Mouse (Mus musculus) CD4-positive helper T cell, adult 2 months (primary cell): ENCODE measurements around the gene Pgam5.

Experiments used
- DNase-seq: peaks from one replicate; pipeline ENCODE4 v3.0.0-alpha.2; 2012; ENCODE audit warnings: low read depth, missing footprints, low spot score

The Pgam5 gene

GRCm38 (mm10) chr5:110269141-110270101, at the start of gene Pgam5:
TSS of gene Pgam5 (minus strand) at chr5:110269913.
- DNase-seq, result peak; percentile 94

DNA sequence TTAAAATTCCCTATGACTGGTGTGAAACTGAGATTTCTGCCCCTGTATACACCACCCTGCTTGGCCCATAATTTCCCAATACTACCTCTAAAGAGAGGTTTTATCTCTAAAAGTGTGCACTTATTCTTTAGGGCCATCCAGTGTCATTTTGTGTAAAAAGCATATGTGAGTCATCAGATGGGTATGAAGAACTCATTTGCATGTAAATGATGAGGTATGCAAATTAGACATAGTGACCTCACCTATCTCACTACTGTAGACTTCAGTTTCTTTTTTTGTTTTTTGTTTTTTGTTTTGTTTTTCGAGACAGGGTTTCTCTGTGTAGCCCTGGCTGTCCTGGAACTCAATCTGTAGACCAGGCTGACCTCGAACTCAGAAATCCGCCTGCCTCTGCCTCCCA, 43.4 kb upstream of the Pgam5 start:
- DNase-seq, result no peak

DNA sequence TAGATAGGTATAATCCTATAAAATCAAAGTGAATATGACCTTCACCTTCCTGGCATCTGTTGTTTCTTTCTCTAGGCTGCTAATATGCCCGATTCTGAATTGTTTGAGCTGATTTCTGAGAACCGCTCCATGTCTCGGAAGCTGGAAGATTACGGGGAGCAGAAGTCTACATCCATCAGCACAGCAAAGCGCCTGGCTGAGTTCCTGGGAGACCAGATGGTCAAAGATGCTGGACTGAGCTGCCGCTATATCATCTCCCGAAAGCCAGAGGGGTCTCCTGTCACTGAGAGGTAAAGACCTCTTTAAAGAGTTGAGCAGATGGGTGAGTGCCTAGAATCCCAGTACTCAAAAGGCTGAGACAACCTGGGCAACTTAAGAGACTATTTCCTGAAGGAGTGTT, 39.1 kb upstream of the Pgam5 start:
- DNase-seq, result no peak

GRCm38 (mm10) chr5:110300591-110300990, 30.9 kb upstream of the Pgam5 start:
- DNase-seq, result no peak

DNA sequence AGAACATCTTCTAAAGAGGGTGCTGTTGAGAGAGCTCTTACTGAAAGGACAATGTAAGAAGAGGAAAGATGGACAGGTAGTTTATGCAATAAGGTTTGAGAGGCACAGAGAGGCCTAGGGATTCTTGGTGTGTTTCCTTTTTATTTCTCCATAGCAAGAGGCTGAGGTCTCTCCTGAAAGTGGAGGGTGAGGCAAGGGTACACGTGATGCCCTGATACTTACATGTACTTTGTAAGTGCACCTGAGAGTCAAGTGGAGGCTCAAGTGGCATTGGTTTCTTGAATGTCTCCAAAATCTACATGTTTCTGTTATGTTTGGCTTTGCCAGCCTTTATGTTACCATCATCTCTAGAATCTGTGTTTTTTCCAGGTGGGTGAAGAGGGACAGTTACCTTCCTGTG, 26.9 kb upstream of the Pgam5 start:
- no peak for DNase-seq

GRCm38 (mm10) chr5:110291649-110292048, 21.9 kb upstream of the Pgam5 start:
- DNase-seq, result no peak

DNA sequence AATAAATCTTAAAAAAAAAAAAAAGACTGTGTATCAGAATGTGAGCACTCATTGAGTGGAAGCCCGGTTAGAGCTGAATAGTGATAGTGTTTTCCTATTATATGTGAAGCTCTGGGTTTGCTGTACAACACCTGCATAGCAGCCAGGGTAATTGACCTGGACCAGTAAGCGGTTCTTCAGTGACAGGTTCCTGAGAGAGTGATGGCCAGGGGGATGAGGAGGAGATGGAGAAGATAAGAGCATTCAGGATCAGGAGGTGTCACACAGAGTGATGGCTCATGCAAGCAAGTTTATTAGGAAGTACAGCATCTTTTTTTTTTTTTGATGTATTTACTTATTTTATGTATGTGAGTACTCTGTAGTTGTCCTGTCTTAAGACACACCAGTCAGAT, 17.4 kb upstream of the Pgam5 start:
- DNase-seq, result no peak

DNA sequence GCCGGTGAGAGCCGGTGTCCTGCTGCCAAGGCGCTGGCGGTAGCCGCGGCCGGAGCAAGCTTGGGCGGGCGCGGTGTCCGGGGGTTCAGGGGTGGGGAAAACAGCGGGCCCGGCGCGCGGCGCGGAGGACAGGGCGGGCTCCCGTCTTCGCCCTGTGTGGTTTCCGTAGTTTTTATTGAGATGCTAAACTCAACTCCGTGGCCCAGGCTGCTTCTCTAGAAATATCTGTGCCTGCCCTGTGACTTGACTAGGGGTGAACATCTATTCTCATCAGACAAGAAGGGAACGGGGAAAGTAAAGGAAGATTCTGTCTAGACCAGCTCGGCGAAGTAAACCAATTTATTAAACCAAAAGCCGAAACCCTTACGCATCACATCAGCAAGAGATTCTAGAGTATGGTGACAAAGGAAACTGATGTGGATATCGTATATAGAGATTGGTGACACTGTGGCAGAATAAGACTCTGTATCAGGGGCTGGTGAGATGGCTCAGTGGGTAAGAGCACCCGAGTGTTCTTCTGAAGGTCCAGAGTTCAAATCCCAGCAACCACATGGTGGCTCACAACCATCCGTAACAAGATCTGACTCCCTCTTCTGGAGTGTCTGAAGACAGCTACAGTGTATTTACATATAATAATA, 16.9 kb upstream of the Pgam5 start:
- no peak for DNase-seq

GRCm38 (mm10) chr5:110285770-110286445, 16.2 kb upstream of the Pgam5 start, which contains the start of the genes Pxmp2 and Pole:
TSS of gene Pxmp2 (minus strand) at chr5:110286186.
TSS of gene Pole (plus strand) at chr5:110286306.
- peak; percentile 87 for DNase-seq

DNA sequence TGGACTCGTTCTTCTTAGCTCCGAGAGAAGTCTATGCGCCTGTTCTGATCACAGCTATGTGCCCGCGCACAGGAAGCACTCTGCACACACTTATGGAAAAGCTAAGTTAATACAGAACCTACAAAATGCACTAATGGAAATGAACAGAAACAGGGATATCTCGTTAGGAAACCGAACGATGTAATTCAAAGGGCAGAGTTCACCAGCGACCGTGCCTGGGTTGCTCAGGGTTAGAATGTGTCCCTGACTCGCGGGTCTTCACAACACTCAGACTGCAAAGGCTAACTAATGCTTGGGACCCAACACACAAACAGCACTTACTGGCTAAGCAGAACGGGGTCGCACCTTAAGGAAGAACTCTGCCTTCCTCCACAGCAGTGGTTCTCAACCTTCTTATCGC, 15.4 kb upstream of the Pgam5 start:
- peak; percentile 26 for DNase-seq

- peak; percentile 82 for DNase-seq
These were observed 14.8 kb upstream of the Pgam5 start for GRCm38 (mm10) chr5:110284536-110284935.

DNA sequence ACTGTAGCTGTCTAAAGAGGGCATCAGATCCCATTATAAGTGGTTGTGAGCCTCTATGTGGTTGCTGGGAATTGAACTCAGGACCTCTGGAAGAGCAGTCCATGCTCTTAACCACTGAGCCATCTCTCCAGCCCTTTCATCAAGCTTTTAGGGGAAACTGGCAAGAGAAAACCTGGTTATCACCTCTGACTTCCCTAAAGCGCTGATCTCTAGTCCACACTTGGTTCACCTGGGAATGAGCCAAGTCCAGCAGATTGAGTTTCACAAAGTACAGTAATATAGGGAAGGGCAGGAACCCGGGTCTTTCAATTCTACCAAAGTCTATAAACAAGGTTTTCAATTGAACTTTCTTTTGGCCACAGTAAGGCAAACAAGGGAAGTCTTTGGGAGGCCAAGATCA, 12.3 kb upstream of the Pgam5 start:
- no peak for DNase-seq

GRCm38 (mm10) chr5:110276910-110277309, 7.2 kb upstream of the Pgam5 start:
- no peak for DNase-seq

GRCm38 (mm10) chr5:110276391-110276790, 6.7 kb upstream of the Pgam5 start:
- no peak for DNase-seq

DNA sequence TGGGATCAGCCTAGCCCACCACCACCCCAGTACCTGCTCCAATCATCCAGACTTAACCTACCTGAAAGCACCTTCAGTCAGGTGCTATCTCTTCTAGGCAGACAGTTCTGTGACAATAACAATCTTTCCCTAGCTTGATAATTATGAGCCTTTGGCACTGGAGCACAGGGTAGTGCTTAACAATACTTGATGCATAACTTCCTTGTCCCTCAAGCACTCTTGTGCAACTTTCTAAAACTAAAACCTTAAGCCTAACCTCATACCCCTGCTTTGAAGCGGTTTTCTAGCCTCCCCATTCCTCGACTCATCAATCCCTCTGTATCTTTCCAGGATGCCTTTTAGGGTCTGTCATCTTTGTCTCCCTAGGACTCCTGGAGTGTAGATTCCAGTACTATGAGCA, 5.1 kb upstream of the Pgam5 start:
- no peak for DNase-seq

GRCm38 (mm10) chr5:110274147-110274546, 4.4 kb upstream of the Pgam5 start:
- peak; percentile 57 for DNase-seq

DNA sequence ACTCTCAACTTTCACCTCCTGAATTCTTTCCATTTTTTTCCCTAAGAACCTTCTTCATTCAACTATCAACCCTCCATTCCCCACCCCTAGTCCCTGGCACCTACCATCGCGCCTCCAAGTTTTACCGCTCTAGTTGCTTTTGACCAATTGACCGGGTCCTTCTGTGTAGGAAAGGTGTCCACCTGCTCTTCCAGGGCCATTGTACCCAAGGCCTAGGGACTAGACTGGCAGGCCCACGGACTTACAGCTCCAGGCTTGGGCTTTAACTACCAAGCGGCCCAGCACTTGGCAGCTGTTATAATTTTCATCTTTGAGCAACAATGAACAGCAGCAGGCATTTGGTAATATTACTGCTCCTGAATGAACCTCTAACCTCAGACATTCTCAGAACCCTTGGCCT, 529 bp upstream of the Pgam5 start:
- DNase-seq, result no peak

DNA sequence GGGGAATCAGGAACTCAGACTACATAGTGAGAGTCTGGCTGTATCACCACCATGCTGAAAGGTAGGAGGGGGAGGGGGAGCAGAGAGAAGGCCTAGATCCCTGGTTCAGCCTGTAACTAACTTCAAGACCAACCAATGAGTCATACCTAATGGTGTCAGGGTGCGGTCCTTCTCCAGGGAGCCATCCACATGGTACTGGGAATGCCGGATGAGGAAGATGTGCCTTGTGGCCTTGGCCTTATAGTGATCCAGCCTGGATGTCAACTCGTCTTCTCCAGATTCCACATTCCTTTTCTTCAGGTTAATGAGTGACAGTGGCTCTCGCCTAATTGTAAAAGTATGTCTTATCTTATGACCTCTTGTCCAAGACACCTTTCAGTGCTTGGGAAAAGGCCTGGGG, 2.8 kb downstream of the Pgam5 start:
- DNase-seq, result no peak

DNA sequence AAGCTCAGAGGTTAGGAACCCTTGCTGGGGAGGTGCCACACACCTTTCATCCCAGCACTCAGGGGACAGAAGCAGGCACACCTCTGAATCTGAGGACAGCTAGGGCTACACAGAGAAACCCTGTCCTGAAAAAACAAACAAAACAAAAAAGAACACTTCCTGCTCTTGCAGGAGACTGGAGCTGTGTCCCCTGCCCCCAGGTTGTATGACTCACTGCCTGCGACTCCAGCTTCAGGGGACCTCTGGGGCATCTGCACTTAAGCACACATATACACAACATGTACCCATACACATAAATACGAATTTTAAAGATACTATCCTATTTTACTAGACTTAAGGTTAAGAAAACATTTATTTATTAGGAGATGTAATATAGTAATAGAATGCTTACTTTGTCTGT, 25.6 kb downstream of the Pgam5 start:
- DNase-seq, result no peak

DNA sequence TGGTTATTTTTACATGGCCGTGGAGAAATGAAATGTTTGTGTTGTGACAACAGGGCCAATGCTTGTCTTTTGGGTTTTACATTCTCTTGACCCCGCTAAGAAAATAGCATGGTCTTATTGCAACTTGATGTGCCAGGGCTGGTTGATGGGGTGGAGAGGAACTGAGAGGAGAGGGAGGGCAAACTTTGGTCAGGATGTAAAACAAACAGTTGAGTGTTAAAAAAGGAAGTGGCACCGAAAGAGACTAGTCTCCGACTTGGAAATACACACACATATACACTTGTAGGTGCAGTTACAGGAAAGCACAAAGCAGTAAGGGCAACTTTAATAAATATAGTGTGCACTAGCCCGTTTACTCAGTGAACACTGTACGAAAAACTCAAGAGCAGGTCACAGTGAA, 37.4 kb downstream of the Pgam5 start:
- no peak for DNase-seq

GRCm38 (mm10) chr5:110231638-110232037, 38.1 kb downstream of the Pgam5 start:
- peak; percentile 40 for DNase-seq

GRCm38 (mm10) chr5:110230780-110231461, 38.8 kb downstream of the Pgam5 start, which contains the start of gene Ankle2:
TSS of gene Ankle2 (plus strand) at chr5:110231004.
- DNase-seq, result peak; percentile 93
